Comparison of ENCODE assay signal across 8 mouse cellular contexts in genomic region chr9:44072599-44072915, GRCm38 (mm10). TPM values are rescaled to one million over a fixed set of nuclear protein-coding genes. Genes with fewer than 3 reads are reported as not detected.
DNase-seq lines count a peak whose midpoint lies in the region; ATAC-seq and TF ChIP-seq lines count a peak whose summit lies in the region.

No protein-coding gene starts in this region.

- H3K4me2 ChIP-seq in intestine, embryonic 14.5 days (ENCODE audit: low read length) = no peak overlapping the region
- H3K4me2 ChIP-seq in intestine, postnatal 0 days (replicated peaks; ENCODE audit: low read depth) = no peak overlapping the region
- no peak overlapping the region for H3K4me2 ChIP-seq in forebrain, embryonic 16.5 days (ENCODE audit: low read length)
- peak overlapping the region; percentile 31 for H3K4me2 ChIP-seq in hindbrain, embryonic 14.5 days (replicated peaks)

- WGBS in intestine, embryonic 14.5 days = 39% methylated on average over 4 of the region's 4 CpGs
- 37% methylated on average over 4 of the region's 4 CpGs for WGBS in intestine, postnatal 0 days
- 6% methylated on average over 4 of the region's 4 CpGs for WGBS in forebrain, embryonic 16.5 days
- 11% methylated on average over 4 of the region's 4 CpGs for WGBS in hindbrain, embryonic 14.5 days

- H3K4me1 ChIP-seq in intestine, embryonic 14.5 days (replicated peaks; ENCODE audit: control insufficient read depth, insufficient read depth, low read length) = peaks cover 16% of the 10 kb centered on the region
- no peaks in the 10 kb centered on the region for H3K4me1 ChIP-seq in intestine, postnatal 0 days (replicated peaks; ENCODE audit: control insufficient read depth, insufficient read depth, low read length)
- peaks cover 16% of the 10 kb centered on the region for H3K4me1 ChIP-seq in forebrain, embryonic 16.5 days (replicated peaks; ENCODE audit: control insufficient read depth, insufficient read depth, low read length)
- peaks cover 14% of the 10 kb centered on the region; the same call in 1 of the 2 replicates for H3K4me1 ChIP-seq in hindbrain, embryonic 14.5 days (replicated peaks; ENCODE audit: control insufficient read depth, insufficient read depth, low read length)

- no peak overlapping the region for H3K9ac ChIP-seq in intestine, embryonic 14.5 days (ENCODE audit: low read length)
- H3K9ac ChIP-seq in intestine, postnatal 0 days (ENCODE audit: low read depth, low read length) = no peak overlapping the region
- no peak overlapping the region; the same call in 1 of the 2 replicates for H3K9ac ChIP-seq in forebrain, embryonic 16.5 days (replicated peaks; ENCODE audit: low read depth, low read length)
- H3K9ac ChIP-seq in hindbrain, embryonic 14.5 days = 0 out of 2 replicates have a peak overlapping the region, but pooled peaks have one; percentile 10

- H3K9me3 ChIP-seq in intestine, embryonic 14.5 days (ENCODE audit: control insufficient read depth, low read length) = no peaks in the 10 kb centered on the region
- no peaks in the 10 kb centered on the region for H3K9me3 ChIP-seq in intestine, postnatal 0 days (ENCODE audit: control insufficient read depth)
- H3K9me3 ChIP-seq in forebrain, embryonic 16.5 days (ENCODE audit: control insufficient read depth, low read length) = no peaks in the 10 kb centered on the region
- H3K9me3 ChIP-seq in hindbrain, embryonic 14.5 days (ENCODE audit: control insufficient read depth, low read length) = no peaks in the 10 kb centered on the region

- no peak overlapping the region for H3K27ac ChIP-seq in intestine, embryonic 14.5 days (ENCODE audit: low read depth)
- no peak overlapping the region for H3K27ac ChIP-seq in intestine, postnatal 0 days (ENCODE audit: low read depth, low read length)
- peak overlapping the region; percentile 58; the same call in 1 of the 2 replicates for H3K27ac ChIP-seq in forebrain, embryonic 16.5 days (ENCODE audit: low read length)
- H3K27ac ChIP-seq in hindbrain, embryonic 14.5 days = peak overlapping the region; percentile 78

- no peaks in the 10 kb centered on the region for H3K36me3 ChIP-seq in intestine, embryonic 14.5 days (ENCODE audit: control insufficient read depth, insufficient read depth, low read length)
- no peaks in the 10 kb centered on the region for H3K36me3 ChIP-seq in intestine, postnatal 0 days (ENCODE audit: control insufficient read depth, insufficient read depth)
- H3K36me3 ChIP-seq in forebrain, embryonic 16.5 days (ENCODE audit: control insufficient read depth, insufficient read depth) = no peaks in the 10 kb centered on the region
- H3K36me3 ChIP-seq in hindbrain, embryonic 14.5 days (replicated peaks; ENCODE audit: control insufficient read depth, insufficient read depth) = no peaks in the 10 kb centered on the region

- H3K27me3 ChIP-seq in intestine, embryonic 14.5 days (replicated peaks; ENCODE audit: control insufficient read depth, insufficient read depth, low read length) = no peaks in the 10 kb centered on the region
- no peaks in the 10 kb centered on the region for H3K27me3 ChIP-seq in intestine, postnatal 0 days (replicated peaks; ENCODE audit: control insufficient read depth, insufficient read depth, low read length)
- no peaks in the 10 kb centered on the region for H3K27me3 ChIP-seq in forebrain, embryonic 16.5 days (replicated peaks; ENCODE audit: control insufficient read depth, insufficient read depth, low read length)
- H3K27me3 ChIP-seq in hindbrain, embryonic 14.5 days (ENCODE audit: control insufficient read depth, insufficient read depth, low read length) = no peaks in the 10 kb centered on the region

- no peak overlapping the region for H3K4me3 ChIP-seq in intestine, embryonic 14.5 days (ENCODE audit: low read depth, low read length)
- H3K4me3 ChIP-seq in intestine, postnatal 0 days (ENCODE audit: low read depth, low read length) = no peak overlapping the region
- H3K4me3 ChIP-seq in forebrain, embryonic 16.5 days (replicated peaks; ENCODE audit: low read length) = no peak overlapping the region
- 0 out of 2 replicates have a peak overlapping the region, but pooled peaks have one; percentile 3 for H3K4me3 ChIP-seq in hindbrain, embryonic 14.5 days (replicated peaks; ENCODE audit: low read length)

- no peak for ATAC-seq in intestine, embryonic 14.5 days (replicated peaks; ENCODE audit: low FRiP score, low TSS enrichment, low read depth)
- no peak for ATAC-seq in intestine, postnatal 0 days
- peak; percentile 70 for ATAC-seq in forebrain, embryonic 16.5 days
- peak; percentile 5; the same call in 1 of the 2 replicates for ATAC-seq in hindbrain, embryonic 14.5 days (ENCODE audit: low FRiP score)

- no peak for TF ChIP-seq CTCF in intestine, postnatal 0 days (IDR thresholded peaks at IDR 0.05; ENCODE audit: low read depth)

- DNase-seq in intestine, embryonic 14.5 days (ENCODE audit: low spot score) = peak; percentile 50
- peak; percentile 86 for DNase-seq in adrenal gland, postnatal 36 days
- DNase-seq in hindbrain, embryonic 14.5 days (ENCODE audit: low spot score) = no peak
- peak; percentile 96 for DNase-seq in skeletal muscle tissue, adult 2 months (ENCODE audit: low read depth, low spot score)
- no peak for DNase-seq in thymus, postnatal 4 days
- no peak for DNase-seq in kidney, postnatal 10 days

RNA-seq across cellular contexts. Expression of gene Usp2, which starts 5.7 kb away (rescaled TPM):
- 11.0 and 12.5 TPM in 2 replicates for polyA plus RNA-seq in intestine, embryonic 14.5 days (2014; fragmentation: Nextera tagmentation; extraction: Ambion mirVana)
- 9.7 and 10.4 TPM in 2 replicates for polyA plus RNA-seq in intestine, postnatal 0 days (2015; fragmentation: Nextera tagmentation; extraction: Ambion mirVana)
- 10 to 100 TPM; 47.3 to 75.2 TPM for total RNA-seq in adrenal gland, postnatal 36 days (2021)
- polyA plus RNA-seq in forebrain, embryonic 16.5 days (2015; fragmentation: Nextera tagmentation; extraction: Ambion mirVana) = 13.6 and 13.7 TPM in 2 replicates
- 8.4 and 11.6 TPM in 2 replicates for polyA plus RNA-seq in hindbrain, embryonic 14.5 days (2014; fragmentation: Nextera tagmentation; extraction: Ambion mirVana)

RNA-seq across cellular contexts. Expression of gene Mfrp, which starts 29.0 kb away (rescaled TPM):
- polyA plus RNA-seq in intestine, embryonic 14.5 days (2014; fragmentation: Nextera tagmentation; extraction: Ambion mirVana) = 0.18 TPM in 1 of 2 replicates, not detected in the other
- 0.05 TPM in 1 of 2 replicates, not detected in the other for polyA plus RNA-seq in intestine, postnatal 0 days (2015; fragmentation: Nextera tagmentation; extraction: Ambion mirVana)
- total RNA-seq in adrenal gland, postnatal 36 days (2021) = under 1 TPM in 1 of 2 experiments, not detected in 1; 0.10 TPM
- polyA plus RNA-seq in forebrain, embryonic 16.5 days (2015; fragmentation: Nextera tagmentation; extraction: Ambion mirVana) = 0.12 TPM in 1 of 2 replicates, not detected in the other
- polyA plus RNA-seq in hindbrain, embryonic 14.5 days (2014; fragmentation: Nextera tagmentation; extraction: Ambion mirVana) = 0.31 and 0.41 TPM in 2 replicates

RNA-seq across cellular contexts. Expression of gene Thy1, which starts 29.4 kb away (rescaled TPM):
- 0.62 and 2.0 TPM in 2 replicates for polyA plus RNA-seq in intestine, embryonic 14.5 days (2014; fragmentation: Nextera tagmentation; extraction: Ambion mirVana)
- 4.6 and 4.9 TPM in 2 replicates for polyA plus RNA-seq in intestine, postnatal 0 days (2015; fragmentation: Nextera tagmentation; extraction: Ambion mirVana)
- 10 to 100 TPM; 26.4 to 32.7 TPM for total RNA-seq in adrenal gland, postnatal 36 days (2021)
- polyA plus RNA-seq in forebrain, embryonic 16.5 days (2015; fragmentation: Nextera tagmentation; extraction: Ambion mirVana) = 4.7 and 5.4 TPM in 2 replicates
- 6.2 and 9.6 TPM in 2 replicates for polyA plus RNA-seq in hindbrain, embryonic 14.5 days (2014; fragmentation: Nextera tagmentation; extraction: Ambion mirVana)

RNA-seq across cellular contexts. Expression of gene C1qtnf5, which starts 34.5 kb away (rescaled TPM):
- 3.2 and 3.4 TPM in 2 replicates for polyA plus RNA-seq in intestine, embryonic 14.5 days (2014; fragmentation: Nextera tagmentation; extraction: Ambion mirVana)
- polyA plus RNA-seq in intestine, postnatal 0 days (2015; fragmentation: Nextera tagmentation; extraction: Ambion mirVana) = 5.4 and 6.0 TPM in 2 replicates
- total RNA-seq in adrenal gland, postnatal 36 days (2021) = 10 to 100 TPM; 13.0 to 20.4 TPM
- 2.3 and 2.7 TPM in 2 replicates for polyA plus RNA-seq in forebrain, embryonic 16.5 days (2015; fragmentation: Nextera tagmentation; extraction: Ambion mirVana)
- 7.0 and 8.0 TPM in 2 replicates for polyA plus RNA-seq in hindbrain, embryonic 14.5 days (2014; fragmentation: Nextera tagmentation; extraction: Ambion mirVana)

RNA-seq across cellular contexts. Expression of gene Gm49380, which starts 40.7 kb away (rescaled TPM):
- polyA plus RNA-seq in intestine, embryonic 14.5 days (2014; fragmentation: Nextera tagmentation; extraction: Ambion mirVana) = 0.14 and 0.36 TPM in 2 replicates
- 0.05 TPM in 1 of 2 replicates, not detected in the other for polyA plus RNA-seq in intestine, postnatal 0 days (2015; fragmentation: Nextera tagmentation; extraction: Ambion mirVana)
- total RNA-seq in adrenal gland, postnatal 36 days (2021) = under 1 TPM; 0.70 to 0.76 TPM
- polyA plus RNA-seq in forebrain, embryonic 16.5 days (2015; fragmentation: Nextera tagmentation; extraction: Ambion mirVana) = 0.15 and 0.16 TPM in 2 replicates
- polyA plus RNA-seq in hindbrain, embryonic 14.5 days (2014; fragmentation: Nextera tagmentation; extraction: Ambion mirVana) = 0.35 TPM in 1 of 2 replicates, not detected in the other

Comparison
In these comparisons a context has a peak if more than half of its experiments do, and no peak if none do; other contexts are left out.
1. ATAC-seq: peak in forebrain, embryonic 16.5 days (single experiment) and hindbrain, embryonic 14.5 days (single experiment); none in intestine, embryonic 14.5 days (single experiment) and intestine, postnatal 0 days (single experiment).
2. DNase-seq: peak in intestine, embryonic 14.5 days (single experiment), adrenal gland, postnatal 36 days (2 of 2) and skeletal muscle tissue, adult 2 months (single experiment); none in hindbrain, embryonic 14.5 days (single experiment), thymus, postnatal 4 days (single experiment) and kidney, postnatal 10 days (single experiment).
3. H3K27ac ChIP-seq: peak in forebrain, embryonic 16.5 days (single experiment) and hindbrain, embryonic 14.5 days (single experiment); none in intestine, embryonic 14.5 days (single experiment) and intestine, postnatal 0 days (single experiment).